Mouse (Mus musculus) bone marrow, adult 2 months (tissue): ENCODE results near the gene Zfp286.

ENCODE experiments used
- CTCF ChIP-seq: fragments of 200-500 bp; IDR thresholded peaks from 2 replicates; pipeline ENCODE4 v1.5.1; 2011; ENCODE audit warnings: low read length, control low read depth; ENCODE audit not compliant: control insufficient read depth, insufficient read depth
- POLR2A ChIP-seq: fragments of 200-500 bp; IDR thresholded peaks from 2 replicates; pipeline ENCODE4 v1.6.1; 2011; ENCODE audit warnings: low read depth, mild to moderate bottlenecking, control low read depth, low read length, borderline replicate concordance; ENCODE audit not compliant: control insufficient read depth

DNA sequence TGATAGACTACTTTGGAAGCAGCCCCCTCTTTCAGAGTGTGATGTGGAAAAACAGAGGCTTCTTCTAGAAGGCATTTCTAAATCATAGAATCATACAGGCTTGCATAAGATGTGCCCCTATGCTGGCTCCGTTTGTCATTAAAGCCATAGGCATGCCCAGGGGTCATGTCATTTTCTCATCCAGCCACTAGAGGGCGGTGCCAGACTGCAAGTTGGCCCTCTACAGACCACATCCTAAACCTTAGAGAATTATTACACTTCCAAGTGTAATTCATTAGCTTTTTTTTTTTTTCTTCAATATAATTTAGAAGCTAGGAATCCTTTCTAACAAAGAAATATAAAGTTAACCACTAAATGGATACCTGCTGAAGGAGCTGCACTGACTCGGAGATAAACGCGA, 45.2 kb downstream of the Zfp286 start:
- peak; percentile 92 for TF ChIP-seq CTCF
- no peak for TF ChIP-seq POLR2A
